Mouse (Mus musculus): ENCODE data around the gene Azgp1. TPM values are rescaled to one million over a fixed set of nuclear protein-coding genes. Genes with fewer than 3 reads are reported as not detected.
A peak's percentile ranks its signal among the peaks of the same experiment; 100 is the strongest.
"Not testable (repeated sequence)": the region's sequence is repeated elsewhere in the genome, so short reads cannot be mapped to it uniquely, and the experiment has no call there.

Gene Azgp1
- not detected in 2 replicates for polyA plus RNA-seq (2014; fragmentation: Nextera tagmentation; extraction: Ambion mirVana)

DNA sequence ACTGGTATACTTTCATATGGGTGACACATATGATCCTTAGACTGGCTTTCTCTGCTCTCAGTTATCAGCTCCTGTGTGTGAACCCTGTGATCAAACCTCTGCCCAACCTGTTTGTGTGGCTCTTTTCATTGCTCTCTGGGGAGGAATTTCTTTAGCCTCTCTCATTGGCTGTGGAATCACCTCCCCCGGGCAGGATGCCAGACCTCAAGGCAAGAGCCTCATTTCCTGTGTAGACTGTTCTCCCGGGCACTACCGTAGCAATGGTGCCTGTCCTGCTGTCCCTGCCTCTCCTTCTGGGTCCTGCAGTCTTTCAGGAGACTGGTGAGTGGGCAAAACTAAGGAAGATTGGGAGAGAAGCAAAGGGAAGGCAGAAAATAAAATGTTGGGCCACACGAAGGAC lies at the start of gene Azgp1:
Gene Azgp1 (plus strand): TSS at position 221 of the 400 bp plus-strand sequence.
- H3K4me3 ChIP-seq (ENCODE audit: low read depth, low read length): no peak within 1 kb of the TSS
- no peaks in the 10 kb centered on the region for H3K9me3 ChIP-seq (ENCODE audit: control insufficient read depth, low read length)
- H3K4me1 ChIP-seq (replicated peaks; ENCODE audit: control insufficient read depth, insufficient read depth, low read length): no peaks in the 10 kb centered on the region
- DNase-seq (ENCODE audit: low spot score): no peak
- H3K4me2 ChIP-seq (ENCODE audit: low read length): no peak within 1 kb of the TSS
- no peaks in the 10 kb centered on the region for H3K27me3 ChIP-seq (replicated peaks; ENCODE audit: control insufficient read depth, insufficient read depth, low read length)
- 73% methylated on average over 4 of the region's 4 CpGs for WGBS
- no peak for ATAC-seq (replicated peaks; ENCODE audit: low FRiP score, low TSS enrichment, low read depth)
- no peak within 1 kb of the TSS for H3K9ac ChIP-seq (ENCODE audit: low read length)
- H3K27ac ChIP-seq (ENCODE audit: low read depth): no peak within 1 kb of the TSS
- no peaks in the 10 kb centered on the region for H3K36me3 ChIP-seq (ENCODE audit: control insufficient read depth, insufficient read depth, low read length)

DNA sequence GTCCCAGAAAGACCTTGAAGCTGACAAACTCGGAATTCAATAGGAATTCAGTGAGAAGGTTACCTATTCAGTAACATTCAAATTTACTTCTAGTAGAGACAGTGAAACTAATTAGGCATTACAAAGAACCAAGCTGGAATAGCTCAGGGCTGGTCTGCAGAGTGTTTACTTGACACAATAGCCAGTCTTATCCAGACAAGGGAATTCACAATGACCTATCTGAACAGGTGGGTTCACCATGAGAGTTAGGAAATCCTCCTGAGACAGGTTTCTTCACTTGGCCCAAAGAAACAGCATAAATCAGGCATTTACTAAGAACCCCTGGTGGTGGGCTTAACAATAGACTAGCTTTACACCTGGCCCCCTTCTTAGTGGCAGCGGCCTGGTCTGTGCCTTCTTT lies 47.4 kb upstream of the Azgp1 start:
- H3K9ac ChIP-seq (ENCODE audit: low read length); ATAC-seq (replicated peaks; ENCODE audit: low FRiP score, low TSS enrichment, low read depth): not testable (repeated sequence)

GRCm38 (mm10) chr5:137936486-137936885 lies 44.8 kb upstream of the Azgp1 start:
- Histone ChIP-seq H3K9me3 (ENCODE audit: control insufficient read depth, low read length) (no peaks in the 10 kb centered on the region), H3K4me3 (ENCODE audit: low read depth, low read length) (no peak overlapping the region), H3K4me2 (ENCODE audit: low read length) (no peak overlapping the region), H3K27me3 (replicated peaks; ENCODE audit: control insufficient read depth, insufficient read depth, low read length) (no peaks in the 10 kb centered on the region), H3K27ac (ENCODE audit: low read depth) (no peak overlapping the region), H3K9ac (ENCODE audit: low read length) (no peak overlapping the region), H3K36me3 (ENCODE audit: control insufficient read depth, insufficient read depth, low read length) (no peaks in the 10 kb centered on the region), H3K4me1 (replicated peaks; ENCODE audit: control insufficient read depth, insufficient read depth, low read length) (no peaks in the 10 kb centered on the region)
- WGBS: 75% methylated on average over 2 of the region's 2 CpGs
- no peak for ATAC-seq (replicated peaks; ENCODE audit: low FRiP score, low TSS enrichment, low read depth)
- DNase-seq (ENCODE audit: low spot score): no peak

More for the DNA sequence above, 47.4 kb upstream of the Azgp1 start:
- not testable (repeated sequence) for H3K27me3 ChIP-seq (replicated peaks; ENCODE audit: control insufficient read depth, insufficient read depth, low read length); DNase-seq (ENCODE audit: low spot score); H3K9me3 ChIP-seq (ENCODE audit: control insufficient read depth, low read length); H3K4me2 ChIP-seq (ENCODE audit: low read length); H3K27ac ChIP-seq (ENCODE audit: low read depth); H3K4me3 ChIP-seq (ENCODE audit: low read depth, low read length); H3K4me1 ChIP-seq (replicated peaks; ENCODE audit: control insufficient read depth, insufficient read depth, low read length); H3K36me3 ChIP-seq (ENCODE audit: control insufficient read depth, insufficient read depth, low read length)
- WGBS: 73% methylated on average over 2 of the region's 2 CpGs

GRCm38 (mm10) chr5:137937238-137937637 lies 44.1 kb upstream of the Azgp1 start:
- WGBS: 65% methylated on average over 4 of the region's 4 CpGs
- no peak for DNase-seq (ENCODE audit: low spot score)
- Histone ChIP-seq H3K4me3 (ENCODE audit: low read depth, low read length) (no peak overlapping the region), H3K36me3 (ENCODE audit: control insufficient read depth, insufficient read depth, low read length) (no peaks in the 10 kb centered on the region), H3K4me1 (replicated peaks; ENCODE audit: control insufficient read depth, insufficient read depth, low read length) (no peaks in the 10 kb centered on the region), H3K9ac (ENCODE audit: low read length) (no peak overlapping the region), H3K27me3 (replicated peaks; ENCODE audit: control insufficient read depth, insufficient read depth, low read length) (no peaks in the 10 kb centered on the region), H3K27ac (ENCODE audit: low read depth) (no peak overlapping the region), H3K4me2 (ENCODE audit: low read length) (no peak overlapping the region), H3K9me3 (ENCODE audit: control insufficient read depth, low read length) (no peaks in the 10 kb centered on the region)
- ATAC-seq (replicated peaks; ENCODE audit: low FRiP score, low TSS enrichment, low read depth): no peak

DNA sequence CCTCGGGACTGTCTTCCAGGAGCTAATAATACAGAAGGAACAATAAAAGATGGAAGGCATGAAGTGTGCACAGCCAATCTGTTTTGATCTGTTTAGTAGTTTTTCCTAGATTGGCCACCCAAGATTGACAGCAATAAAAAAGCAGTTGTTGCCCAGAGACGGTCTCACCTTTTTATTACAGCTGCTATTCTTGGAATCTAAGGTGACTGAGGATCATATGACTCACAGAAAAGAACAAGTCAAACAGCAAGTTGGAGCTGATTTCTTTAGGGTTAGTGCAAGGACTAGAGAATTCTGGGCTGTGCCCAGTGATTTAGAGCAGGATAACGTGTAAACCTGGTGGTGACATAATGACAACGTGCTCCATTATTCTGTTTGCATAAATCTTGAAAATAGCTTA lies 40.4 kb upstream of the Azgp1 start:
- ATAC-seq (replicated peaks; ENCODE audit: low FRiP score, low TSS enrichment, low read depth): peak; percentile 50; the same call in 1 of the 2 replicates
- Histone ChIP-seq H3K27ac (ENCODE audit: low read depth) (no peak overlapping the region), H3K9ac (ENCODE audit: low read length) (no peak overlapping the region), H3K9me3 (ENCODE audit: control insufficient read depth, low read length) (no peaks in the 10 kb centered on the region), H3K4me2 (ENCODE audit: low read length) (no peak overlapping the region), H3K27me3 (replicated peaks; ENCODE audit: control insufficient read depth, insufficient read depth, low read length) (no peaks in the 10 kb centered on the region), H3K4me3 (ENCODE audit: low read depth, low read length) (no peak overlapping the region), H3K36me3 (ENCODE audit: control insufficient read depth, insufficient read depth, low read length) (no peaks in the 10 kb centered on the region), H3K4me1 (replicated peaks; ENCODE audit: control insufficient read depth, insufficient read depth, low read length) (no peaks in the 10 kb centered on the region)
- DNase-seq (ENCODE audit: low spot score): no peak
- 57% methylated on average over 4 of the region's 4 CpGs for WGBS

GRCm38 (mm10) chr5:137943133-137943532 lies 38.2 kb upstream of the Azgp1 start:
- Histone ChIP-seq H3K9ac (ENCODE audit: low read length) (no peak overlapping the region), H3K36me3 (ENCODE audit: control insufficient read depth, insufficient read depth, low read length) (no peaks in the 10 kb centered on the region), H3K27ac (ENCODE audit: low read depth) (no peak overlapping the region), H3K4me2 (ENCODE audit: low read length) (no peak overlapping the region), H3K9me3 (ENCODE audit: control insufficient read depth, low read length) (no peaks in the 10 kb centered on the region), H3K4me1 (replicated peaks; ENCODE audit: control insufficient read depth, insufficient read depth, low read length) (no peaks in the 10 kb centered on the region), H3K27me3 (replicated peaks; ENCODE audit: control insufficient read depth, insufficient read depth, low read length) (no peaks in the 10 kb centered on the region), H3K4me3 (ENCODE audit: low read depth, low read length) (no peak overlapping the region)
- ATAC-seq (replicated peaks; ENCODE audit: low FRiP score, low TSS enrichment, low read depth) (no peak), DNase-seq (ENCODE audit: low spot score) (no peak)
- 71% methylated on average over 1 of the region's 1 CpGs for WGBS

DNA sequence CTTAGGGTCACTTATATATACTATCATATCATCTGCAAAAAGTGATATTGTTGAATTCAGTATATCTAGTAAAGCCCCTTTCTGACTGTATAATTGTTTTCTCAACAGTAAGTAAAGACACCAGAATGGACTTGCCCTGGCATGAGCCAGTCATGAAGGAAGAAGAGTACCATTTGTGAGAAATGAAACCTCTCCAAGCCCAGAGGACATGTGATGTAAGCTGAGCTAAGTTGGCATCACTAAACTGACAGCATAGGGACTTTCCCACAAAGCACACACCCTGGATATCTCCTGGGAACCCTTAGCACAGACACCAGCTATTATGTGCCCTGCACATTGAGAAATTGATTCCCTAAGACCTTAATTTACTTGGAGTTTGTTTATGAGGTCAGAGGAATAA lies 34.0 kb upstream of the Azgp1 start:
- ATAC-seq (replicated peaks; ENCODE audit: low FRiP score, low TSS enrichment, low read depth) (no peak), DNase-seq (ENCODE audit: low spot score) (no peak)
- H3K27ac ChIP-seq (ENCODE audit: low read depth): no peak overlapping the region

GRCm38 (mm10) chr5:137951218-137951617 lies 30.1 kb upstream of the Azgp1 start:
- no peak overlapping the region for H3K9ac ChIP-seq (ENCODE audit: low read length)
- 33% methylated on average over 6 of the region's 6 CpGs for WGBS
- DNase-seq (ENCODE audit: low spot score): no peak
- no peak overlapping the region for H3K4me3 ChIP-seq (ENCODE audit: low read depth, low read length)
- ATAC-seq (replicated peaks; ENCODE audit: low FRiP score, low TSS enrichment, low read depth): no peak
- H3K4me2 ChIP-seq (ENCODE audit: low read length): no peak overlapping the region
- no peaks in the 10 kb centered on the region for H3K27me3 ChIP-seq (replicated peaks; ENCODE audit: control insufficient read depth, insufficient read depth, low read length)
- no peaks in the 10 kb centered on the region for H3K4me1 ChIP-seq (replicated peaks; ENCODE audit: control insufficient read depth, insufficient read depth, low read length)
- H3K36me3 ChIP-seq (ENCODE audit: control insufficient read depth, insufficient read depth, low read length): no peaks in the 10 kb centered on the region
- no peaks in the 10 kb centered on the region for H3K9me3 ChIP-seq (ENCODE audit: control insufficient read depth, low read length)
- H3K27ac ChIP-seq (ENCODE audit: low read depth): no peak overlapping the region

More for the DNA sequence above, 34.0 kb upstream of the Azgp1 start:
- H3K4me1 ChIP-seq (replicated peaks; ENCODE audit: control insufficient read depth, insufficient read depth, low read length): no peaks in the 10 kb centered on the region
- no peak overlapping the region for H3K9ac ChIP-seq (ENCODE audit: low read length)
- no peaks in the 10 kb centered on the region for H3K9me3 ChIP-seq (ENCODE audit: control insufficient read depth, low read length)
- no peaks in the 10 kb centered on the region for H3K36me3 ChIP-seq (ENCODE audit: control insufficient read depth, insufficient read depth, low read length)
- no peak overlapping the region for H3K4me2 ChIP-seq (ENCODE audit: low read length)
- no peaks in the 10 kb centered on the region for H3K27me3 ChIP-seq (replicated peaks; ENCODE audit: control insufficient read depth, insufficient read depth, low read length)
- no peak overlapping the region for H3K4me3 ChIP-seq (ENCODE audit: low read depth, low read length)

- Histone ChIP-seq H3K4me3 (ENCODE audit: low read depth, low read length) (no peak overlapping the region), H3K4me1 (replicated peaks; ENCODE audit: control insufficient read depth, insufficient read depth, low read length) (no peaks in the 10 kb centered on the region), H3K36me3 (ENCODE audit: control insufficient read depth, insufficient read depth, low read length) (no peaks in the 10 kb centered on the region), H3K27ac (ENCODE audit: low read depth) (no peak overlapping the region), H3K9me3 (ENCODE audit: control insufficient read depth, low read length) (no peaks in the 10 kb centered on the region), H3K27me3 (replicated peaks; ENCODE audit: control insufficient read depth, insufficient read depth, low read length) (no peaks in the 10 kb centered on the region), H3K4me2 (ENCODE audit: low read length) (no peak overlapping the region), H3K9ac (ENCODE audit: low read length) (no peak overlapping the region)
- DNase-seq (ENCODE audit: low spot score): no peak
- no peak for ATAC-seq (replicated peaks; ENCODE audit: low FRiP score, low TSS enrichment, low read depth)
- whole genome bisulfite sequencing: 87% methylated on average over 3 of the region's 3 CpGs
Observed at GRCm38 (mm10) chr5:137956404-137956803, 24.9 kb upstream of the Azgp1 start.
